ENCODE assay signal across 13 mouse cellular contexts in genomic region chr14:121175861-121176260, GRCm38 (mm10).
DNase-seq lines count a peak whose midpoint lies in the region; ATAC-seq lines count a peak whose summit lies in the region.
"Had no signal": no experiment of that assay in that cellular context is flagged by ENCODE, and none has a peak within 500 bp of the region (broad histone marks: within the 10 kb centered on the region; RNA-seq: fewer than 3 reads in every experiment).

No protein-coding gene starts in this region.

- H3K4me1 ChIP-seq in limb, embryonic 12.5 days (replicated peaks): peaks cover 94% of the 10 kb centered on the region
- H3K4me1 ChIP-seq in limb, embryonic 10.5 days: peaks cover 90% of the 10 kb centered on the region

- H3K36me3 ChIP-seq in limb, embryonic 12.5 days: 0 out of 2 replicates have a peak, but pooled peaks cover 21% of the 10 kb centered on the region
- H3K36me3 ChIP-seq in limb, embryonic 10.5 days: peaks cover 42% of the 10 kb centered on the region
- H3K36me3 ChIP-seq: forebrain, embryonic 12.5 days had no signal

- no peaks in the 10 kb centered on the region for H3K9me3 ChIP-seq in limb, embryonic 12.5 days
- H3K9me3 ChIP-seq in limb, embryonic 10.5 days (replicated peaks): no peaks in the 10 kb centered on the region
- H3K9me3 ChIP-seq: embryonic facial prominence, embryonic 12.5 days; forebrain, embryonic 12.5 days; hindbrain, embryonic 10.5 days had no signal

- no peak overlapping the region for H3K4me2 ChIP-seq in limb, embryonic 12.5 days
- H3K4me2 ChIP-seq: embryonic facial prominence, embryonic 12.5 days; forebrain, embryonic 12.5 days had no signal

- peak overlapping the region; percentile 2; the same call in 1 of the 2 replicates for H3K27ac ChIP-seq in limb, embryonic 12.5 days
- no peak overlapping the region for H3K27ac ChIP-seq in limb, embryonic 10.5 days
- H3K27ac ChIP-seq: embryonic facial prominence, embryonic 12.5 days; forebrain, embryonic 12.5 days; hindbrain, embryonic 10.5 days had no signal

- no peaks in the 10 kb centered on the region for H3K27me3 ChIP-seq in limb, embryonic 12.5 days
- no peaks in the 10 kb centered on the region for H3K27me3 ChIP-seq in limb, embryonic 10.5 days (ENCODE audit: low read depth, poor library complexity, severe bottlenecking)
- H3K27me3 ChIP-seq: embryonic facial prominence, embryonic 12.5 days; forebrain, embryonic 12.5 days had no signal

- WGBS in limb, embryonic 12.5 days: 69% methylated on average over 4 of the region's 4 CpGs
- 91% methylated on average over 4 of the region's 4 CpGs for WGBS in limb, embryonic 10.5 days

- H3K9ac ChIP-seq in limb, embryonic 12.5 days (replicated peaks): no peak overlapping the region
- H3K9ac ChIP-seq: embryonic facial prominence, embryonic 12.5 days; forebrain, embryonic 12.5 days; liver, postnatal 0 days had no signal

- no peak overlapping the region for H3K4me3 ChIP-seq in limb, embryonic 12.5 days (replicated peaks)
- no peak overlapping the region for H3K4me3 ChIP-seq in limb, embryonic 10.5 days
- H3K4me3 ChIP-seq: embryonic facial prominence, embryonic 12.5 days; forebrain, embryonic 12.5 days; hindbrain, embryonic 10.5 days had no signal

- peak; percentile 40 for DNase-seq in gastrocnemius, postnatal 10 days
- no peak for DNase-seq in gastrocnemius, postnatal 25 days
- no peak for DNase-seq in limb, embryonic 10.5 days (ENCODE audit: low spot score)
- peak; percentile 39 for DNase-seq in cerebellum, adult 8-10 months
- peak; percentile 47 for DNase-seq in lung, postnatal 36 days
- DNase-seq in urinary bladder, postnatal 10 days (ENCODE audit: low spot score): no peak
- DNase-seq: adrenal gland, postnatal 10 days; layer of hippocampus, adult 9-11 months; liver, postnatal 0 days had no signal

- ATAC-seq in limb, embryonic 12.5 days (ENCODE audit: insufficient number of reproducible peaks, insufficient read depth, low FRiP score, low TSS enrichment, low read depth): no peak

Comparison
In these comparisons a context has a peak if more than half of its experiments do, and no peak if none do; other contexts are left out.
1. DNase-seq: peak in gastrocnemius, postnatal 10 days (single experiment), cerebellum, adult 8-10 months (single experiment) and lung, postnatal 36 days (single experiment); none in gastrocnemius, postnatal 25 days (single experiment), limb, embryonic 10.5 days (single experiment) and urinary bladder, postnatal 10 days (single experiment).